Mouse (Mus musculus): ENCODE results near the gene Dclk3.

Gene Dclk3

DNA sequence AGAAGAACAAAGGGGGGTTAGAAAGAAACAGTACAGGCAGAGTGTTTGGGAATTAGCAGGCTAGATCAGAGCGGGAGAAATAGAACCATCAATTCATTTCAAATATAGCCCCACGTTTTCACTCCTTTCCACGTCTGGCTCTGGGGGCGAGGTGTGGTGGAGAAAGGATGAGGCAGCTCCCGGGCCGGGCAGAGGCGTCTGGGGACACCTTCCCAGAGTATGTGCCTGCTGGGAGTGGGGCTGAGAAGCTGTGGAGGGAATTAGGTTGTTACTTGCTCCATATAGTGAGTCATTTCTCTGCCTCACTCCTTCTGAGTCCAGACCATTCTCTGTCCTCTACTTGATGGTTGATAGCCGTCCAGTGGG lies 938 bp downstream of the Dclk3 start:
- DNase-seq (ENCODE audit: low spot score): no peak

DNA sequence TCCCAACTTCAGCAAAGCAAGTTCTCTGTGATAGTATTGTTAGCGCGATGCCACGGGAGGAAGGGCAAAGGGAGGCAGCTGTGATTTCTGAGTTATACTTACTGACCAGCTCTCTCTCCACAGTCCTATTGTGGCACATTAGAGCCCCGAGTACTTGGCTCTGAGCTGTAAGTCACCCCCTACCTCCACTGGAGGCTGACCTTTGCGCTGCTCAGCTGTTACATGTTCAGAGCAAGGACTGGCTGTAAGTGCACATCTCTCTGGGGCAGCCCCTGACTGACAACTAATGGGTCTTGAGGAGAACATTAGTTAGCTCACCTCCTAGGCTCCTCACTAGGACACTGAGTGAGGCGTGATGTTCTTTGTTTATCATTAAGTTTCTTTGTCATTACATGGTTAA lies 1.6 kb downstream of the Dclk3 start:
- no peak for DNase-seq (ENCODE audit: low spot score)

DNA sequence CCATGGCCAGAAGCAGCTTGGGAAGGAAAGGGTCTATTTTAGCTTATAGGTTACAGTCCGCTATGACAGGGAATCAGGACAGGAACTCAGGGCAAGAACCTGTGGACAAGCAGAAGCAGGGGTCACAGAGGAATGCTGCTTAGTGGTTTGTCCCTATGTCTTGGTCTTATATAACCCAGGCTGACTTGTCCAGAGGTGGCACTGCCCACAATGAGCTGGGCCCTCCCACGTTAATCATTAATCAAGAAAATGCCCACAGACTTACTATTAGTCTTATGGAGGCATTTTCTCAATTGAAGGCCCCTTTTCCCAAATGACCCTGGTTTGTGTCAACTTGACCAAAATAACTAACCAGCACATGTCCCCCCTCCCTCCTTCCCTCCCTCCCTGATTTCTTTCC lies 2.3 kb downstream of the Dclk3 start:
- DNase-seq (ENCODE audit: low spot score): no peak

DNA sequence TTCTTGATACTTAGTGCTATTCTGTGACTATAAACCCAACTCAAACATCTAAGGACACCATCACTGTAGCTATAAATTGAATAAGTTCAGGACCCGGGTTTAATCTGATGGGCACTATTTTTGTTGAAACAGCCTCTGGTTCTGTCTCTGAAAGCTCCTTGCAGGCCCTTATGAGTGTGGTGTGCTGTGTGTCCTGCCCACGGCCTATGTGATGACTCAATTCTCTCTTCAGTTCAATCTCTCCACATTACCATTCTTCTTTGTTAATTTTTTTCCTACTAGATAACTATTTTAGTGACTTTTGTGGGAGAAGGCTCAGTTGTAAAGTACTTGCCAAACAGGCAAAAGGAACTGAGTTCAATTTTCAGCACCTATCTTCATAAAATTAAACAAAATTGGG lies 7.3 kb downstream of the Dclk3 start:
- no peak for DNase-seq (ENCODE audit: low spot score)

GRCm38 (mm10) chr9:111448976-111449375 lies 10.1 kb downstream of the Dclk3 start:
- DNase-seq (ENCODE audit: low spot score): no peak

DNA sequence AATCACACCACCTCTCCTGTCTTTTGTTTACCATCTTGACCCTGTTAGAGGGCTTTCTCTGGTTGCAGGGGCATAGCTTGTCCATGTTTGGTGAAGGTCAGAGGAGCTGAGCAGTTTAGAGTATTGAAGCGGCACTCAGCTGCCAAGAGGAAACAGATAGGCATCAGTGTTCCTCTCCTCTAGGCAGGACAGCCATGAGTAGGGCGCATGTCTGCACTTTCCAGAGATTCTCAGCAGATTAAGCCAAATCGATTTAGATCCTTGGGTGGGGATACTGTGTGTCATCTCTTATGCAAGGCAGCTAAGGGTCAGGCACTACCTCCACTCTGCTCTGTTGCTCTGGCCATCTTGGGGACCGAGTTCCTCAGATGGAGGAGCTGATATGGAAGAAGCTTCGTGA lies 11.0 kb downstream of the Dclk3 start:
- DNase-seq (ENCODE audit: low spot score): no peak

GRCm38 (mm10) chr9:111450853-111451404 lies 12.0 kb downstream of the Dclk3 start:
- no peak for DNase-seq (ENCODE audit: low spot score)

DNA sequence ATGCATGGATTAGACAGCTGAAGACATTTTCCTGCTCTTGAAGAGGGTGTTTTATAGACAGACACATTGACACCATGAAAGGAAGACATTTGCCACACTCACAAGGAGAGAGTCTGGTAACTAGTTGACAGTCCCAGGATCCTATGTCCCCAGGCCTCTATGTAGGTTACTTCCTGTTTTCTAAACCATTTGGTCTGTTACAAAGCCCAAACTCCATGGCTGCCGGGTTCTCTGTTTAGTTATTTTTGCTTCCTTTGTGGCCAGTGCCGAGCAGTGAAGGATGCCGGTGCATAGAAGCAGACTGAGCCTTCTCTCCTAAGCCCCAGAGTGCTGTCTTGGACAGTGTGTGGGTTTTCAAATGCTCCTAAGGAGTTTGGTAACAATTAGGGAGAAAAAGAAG lies 15.0 kb downstream of the Dclk3 start:
- DNase-seq (ENCODE audit: low spot score): no peak

DNA sequence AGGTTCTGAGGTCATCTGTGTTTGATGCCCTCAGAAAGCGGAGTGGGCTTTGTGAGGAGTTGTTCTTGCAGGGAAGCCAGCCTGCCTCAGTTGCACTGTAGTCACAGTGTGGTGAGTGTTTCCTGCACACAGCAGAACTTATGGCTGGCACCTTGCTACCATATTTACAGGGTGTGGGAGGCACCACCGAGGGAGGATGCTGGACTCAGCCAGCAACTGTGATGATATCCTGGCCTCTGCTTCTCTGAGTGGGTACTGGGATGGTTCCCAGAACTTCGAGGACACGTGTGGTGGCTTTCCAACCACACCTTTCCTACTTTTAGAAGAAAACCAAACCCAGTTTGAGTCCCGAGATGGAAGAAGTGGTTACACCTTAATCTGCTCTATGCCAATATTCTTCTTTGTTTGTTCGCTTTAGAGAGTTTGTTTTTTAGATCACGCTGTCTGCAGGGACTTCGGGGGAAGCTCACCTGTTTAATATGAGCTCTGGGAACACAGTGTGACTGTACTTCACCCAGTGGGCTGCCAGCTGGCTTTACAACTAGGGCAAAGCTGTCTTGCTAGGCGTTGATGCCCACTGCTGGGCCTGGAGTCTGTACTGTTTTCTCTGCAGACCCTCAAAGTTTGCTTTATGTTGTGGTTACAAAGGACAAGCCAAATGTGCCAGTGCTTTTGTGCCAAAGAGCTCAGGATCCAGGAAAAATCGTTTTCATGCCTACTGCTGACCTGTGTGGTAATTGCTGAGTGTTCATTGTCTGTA lies 18.5 kb downstream of the Dclk3 start:
- no peak for DNase-seq (ENCODE audit: low spot score)

DNA sequence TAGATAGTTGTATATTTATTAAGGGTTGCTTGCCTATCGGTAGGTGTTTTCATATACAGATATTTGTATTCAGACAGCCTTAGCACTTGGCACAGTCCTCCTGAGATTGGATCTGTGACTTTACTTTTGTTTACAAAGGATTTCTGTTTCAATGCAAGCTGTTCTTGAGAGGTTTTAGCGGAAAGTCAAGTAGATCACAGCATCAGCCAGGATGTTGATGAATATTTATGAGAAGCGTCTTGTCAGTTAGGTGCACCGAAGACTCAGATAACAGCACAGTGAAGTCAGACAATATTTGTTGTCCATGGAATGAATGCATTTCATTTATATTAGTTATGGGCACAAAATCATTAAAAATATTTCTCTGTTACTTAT lies 19.0 kb downstream of the Dclk3 start:
- DNase-seq (ENCODE audit: low spot score): no peak

DNA sequence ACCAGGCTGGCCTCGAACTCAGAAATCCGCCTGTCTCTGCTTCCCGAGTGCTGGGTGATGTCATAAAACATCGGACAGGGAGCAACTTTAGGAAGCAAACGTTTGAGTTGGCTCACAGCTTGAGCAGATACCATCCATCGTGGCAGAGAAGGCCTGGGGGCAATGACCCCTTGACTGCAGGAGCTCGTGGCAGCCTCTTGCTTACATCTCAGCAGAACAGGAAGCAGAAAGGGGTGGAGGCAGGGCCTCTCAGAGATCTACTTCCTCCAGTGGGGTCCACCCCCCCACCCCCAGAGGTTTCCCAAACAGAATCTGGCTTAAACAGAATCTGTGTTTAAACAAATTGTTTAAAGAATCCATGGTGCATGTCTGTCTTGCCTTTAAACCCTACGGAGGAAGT lies 20.6 kb downstream of the Dclk3 start:
- DNase-seq (ENCODE audit: low spot score): no peak

DNA sequence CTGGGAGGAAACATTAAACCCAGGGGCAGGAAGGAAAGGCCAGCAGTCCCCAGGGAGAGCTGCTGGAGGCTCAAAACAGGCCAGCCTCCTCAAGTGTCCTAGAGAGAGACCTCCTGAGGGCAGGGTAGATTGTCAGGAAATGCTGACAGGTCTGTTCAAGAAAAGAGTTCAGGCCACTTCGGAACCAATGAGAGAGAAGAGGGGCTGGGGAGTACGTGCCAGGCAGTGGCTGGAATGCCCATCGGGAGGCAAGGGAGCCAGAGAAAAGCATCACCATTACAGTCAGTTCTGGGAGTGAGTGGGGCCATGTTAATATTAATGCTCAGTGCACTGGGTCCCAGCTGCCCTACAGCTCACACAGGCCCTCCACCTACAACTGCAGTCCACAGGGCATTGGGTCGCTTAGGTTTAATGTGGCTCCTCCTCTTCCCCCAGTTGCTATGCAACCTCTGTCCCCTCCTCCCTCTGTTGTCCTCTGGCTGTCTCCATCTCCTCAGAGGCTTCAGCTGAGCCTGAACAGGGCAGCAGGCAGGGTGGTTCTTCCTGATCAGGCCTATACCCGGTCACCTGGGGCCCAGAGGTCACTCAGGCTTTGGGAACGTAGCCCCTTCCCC lies 21.4 kb downstream of the Dclk3 start:
- DNase-seq (ENCODE audit: low spot score): no peak

- no peak for DNase-seq (ENCODE audit: low spot score)
These were observed 22.7 kb downstream of the Dclk3 start for GRCm38 (mm10) chr9:111461415-111462103.

DNA sequence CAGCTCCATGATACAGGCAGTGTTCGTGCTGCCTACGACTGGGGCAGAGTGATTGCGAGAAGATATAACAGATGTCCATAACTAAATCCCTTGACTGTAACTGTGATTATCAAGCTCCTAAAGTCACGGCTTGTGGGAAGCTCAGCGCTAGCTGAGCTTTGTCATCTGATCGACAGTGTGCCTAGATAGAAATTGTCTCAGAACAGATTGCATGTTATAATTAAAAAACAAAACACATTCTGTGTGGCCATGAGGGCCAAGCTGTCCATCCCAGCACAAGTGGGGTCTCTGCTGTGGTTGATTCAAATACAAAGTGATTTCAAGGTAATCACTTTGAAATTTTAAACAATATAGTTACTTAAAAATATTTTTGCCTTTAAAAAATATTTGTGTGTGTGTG lies 26.8 kb downstream of the Dclk3 start:
- DNase-seq (ENCODE audit: low spot score): no peak

GRCm38 (mm10) chr9:111473686-111474457 lies 35.0 kb downstream of the Dclk3 start:
- DNase-seq (ENCODE audit: low spot score): no peak

- no peak for DNase-seq (ENCODE audit: low spot score)
These were observed 35.5 kb downstream of the Dclk3 start for GRCm38 (mm10) chr9:111474458-111474745.

DNA sequence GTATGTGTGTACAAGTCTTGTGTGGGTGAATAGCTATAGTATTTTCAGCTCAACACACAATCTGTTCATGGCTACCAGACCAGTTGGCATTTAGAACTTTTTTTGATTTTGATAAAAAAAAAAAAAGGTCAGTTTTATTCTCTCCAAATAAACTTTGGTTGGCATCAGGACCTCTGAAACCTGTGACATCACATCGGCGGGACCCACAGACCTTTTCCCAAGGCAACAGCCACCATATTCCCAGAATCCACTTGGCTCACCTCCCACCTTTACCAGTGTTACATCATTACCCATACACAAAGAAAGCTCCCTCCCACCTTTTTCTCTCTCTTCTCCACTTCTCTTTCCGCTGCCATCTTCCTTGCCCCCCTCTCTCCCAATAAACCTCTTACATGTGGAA lies 36.4 kb downstream of the Dclk3 start:
- no peak for DNase-seq (ENCODE audit: low spot score)

DNA sequence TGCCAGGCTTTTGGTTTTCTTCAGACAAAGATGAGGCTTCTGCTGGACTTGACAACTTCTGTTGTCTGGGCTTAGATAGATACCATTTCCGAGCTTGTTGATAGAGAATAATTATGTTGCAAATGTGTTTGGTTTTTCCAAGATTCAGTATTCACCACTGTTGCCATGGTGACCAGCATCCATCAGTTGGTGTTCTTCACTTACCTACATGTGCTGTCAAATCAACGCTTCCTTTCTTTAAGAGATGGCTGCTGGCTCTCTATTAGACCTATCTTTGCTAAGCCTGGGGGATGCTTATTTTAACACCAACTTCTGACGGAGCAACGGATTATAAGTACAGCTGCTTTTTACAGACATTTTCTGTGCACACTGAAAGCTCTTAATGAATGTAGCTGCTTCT lies 37.1 kb downstream of the Dclk3 start:
- no peak for DNase-seq (ENCODE audit: low spot score)

GRCm38 (mm10) chr9:111476479-111477016 lies 37.7 kb downstream of the Dclk3 start:
- DNase-seq (ENCODE audit: low spot score): no peak

GRCm38 (mm10) chr9:111478853-111479490 lies 40.1 kb downstream of the Dclk3 start:
- DNase-seq (ENCODE audit: low spot score): no peak

GRCm38 (mm10) chr9:111481011-111481410 lies 42.1 kb downstream of the Dclk3 start:
- no peak for DNase-seq (ENCODE audit: low spot score)
